Mouse (Mus musculus) thymus, adult 2 months (tissue): ENCODE data around the gene Traf2. TPM values are rescaled to one million over a fixed set of nuclear protein-coding genes. Genes with fewer than 3 reads are reported as not detected.

Experiments used
- DNase-seq: peaks from one replicate; pipeline ENCODE4 v3.0.0; 2021
- H3K27ac ChIP-seq: fragments of 200-500 bp; 2 replicates; pipeline ENCODE4 v1.5.1; 2012; ENCODE audit warnings: low read length, control low read depth; ENCODE audit not compliant: control insufficient read depth, insufficient read depth
- H3K27me3 ChIP-seq: fragments of 200-500 bp; 2 replicates; pipeline ENCODE4 v1.6.1; 2012; ENCODE audit warnings: mild to moderate bottlenecking, low read length, moderate library complexity, mixed read lengths; ENCODE audit not compliant: control insufficient read depth, insufficient read depth
- H3K36me3 ChIP-seq: fragments of 200-500 bp; 2 replicates; pipeline ENCODE4 v1.6.1; 2012; ENCODE audit warnings: mild to moderate bottlenecking, low read length, moderate library complexity; ENCODE audit not compliant: control insufficient read depth, insufficient read depth
- H3K4me1 ChIP-seq: fragments of 200-500 bp; replicated peaks from 2 replicates; pipeline ENCODE4 v1.6.1; 2012; ENCODE audit warnings: low read length; ENCODE audit not compliant: control insufficient read depth, insufficient read depth
- H3K4me3 ChIP-seq: fragments of 200-500 bp; 2 replicates; pipeline ENCODE4 v1.5.1; 2012; ENCODE audit warnings: mild to moderate bottlenecking, low read length, control low read depth, moderate library complexity; ENCODE audit not compliant: control insufficient read depth, insufficient read depth
- CTCF ChIP-seq: fragments of 200-500 bp; IDR thresholded peaks from 2 replicates; pipeline ENCODE4 v1.5.1; 2012; ENCODE audit warnings: mild to moderate bottlenecking, control low read depth, low read length, moderate library complexity, borderline replicate concordance; ENCODE audit not compliant: control insufficient read depth, poor library complexity, insufficient read depth; ENCODE audit errors: extremely low read depth
- POLR2A ChIP-seq: fragments of 200-500 bp; IDR thresholded peaks from 2 replicates; pipeline ENCODE4 v1.6.1; 2012; ENCODE audit warnings: mild to moderate bottlenecking, low read length, control low read depth, moderate library complexity; ENCODE audit not compliant: control insufficient read depth, poor library complexity, insufficient read depth; ENCODE audit errors: extremely low read depth
- WGBS: fragments of 180-500 bp; shearing (Covaris S2); methylation state at CpG from one replicate; pipeline ENCODE4 v1.1.7; 2018; 5-methylcytosine and 5-hydroxymethylcytosine counted together
- polyA plus RNA-seq: library from polyadenylated mRNA; depleted of rRNA; stranded (reverse); fragments of >200 nt; gene quantifications from 2 replicates; pipeline ENCODE4 v1.2.3, GENCODE M21; 2012

Traf2 gene
- polyA plus RNA-seq, 1 experiment, result 47.7 TPM

DNA sequence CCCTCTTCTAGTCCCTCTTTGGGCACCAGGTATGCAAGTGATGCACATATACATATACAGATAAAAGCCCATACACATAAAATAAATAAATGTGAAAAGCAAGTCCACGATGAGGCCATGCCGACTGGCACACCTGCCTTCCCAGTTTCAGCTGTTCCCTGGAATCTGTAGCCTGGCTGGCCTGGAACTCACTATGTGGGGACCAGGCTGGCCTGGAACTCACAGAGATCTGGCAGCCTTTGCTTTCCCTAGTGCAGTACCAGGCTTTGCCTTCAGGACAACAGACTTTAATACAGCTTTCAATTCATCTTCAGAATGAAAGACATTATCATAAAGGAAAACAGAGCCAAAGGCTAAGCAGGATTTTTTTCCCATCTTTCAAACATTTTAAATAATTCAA is 13.0 kb downstream of the Traf2 start:
- 90% methylated on average over 2 of the region's 2 CpGs for WGBS
- no peak for TF ChIP-seq CTCF
- no peak for TF ChIP-seq POLR2A
- H3K4me3 ChIP-seq, result no peak overlapping the region
- no peak for DNase-seq
- H3K27ac ChIP-seq, result peak overlapping the region; percentile 64
- peaks cover 76% of the 10 kb centered on the region for H3K36me3 ChIP-seq
- H3K27me3 ChIP-seq, result no peaks in the 10 kb centered on the region
- peaks cover 4% of the 10 kb centered on the region for H3K4me1 ChIP-seq

GRCm38 (mm10) chr2:25526510-25527302 is 20.0 kb downstream of the Traf2 start:
- peaks cover 87% of the 10 kb centered on the region for H3K36me3 ChIP-seq
- no peak for DNase-seq
- no peak for TF ChIP-seq CTCF
- no peak for TF ChIP-seq POLR2A
- no peak overlapping the region for H3K4me3 ChIP-seq
- H3K4me1 ChIP-seq, result no peaks in the 10 kb centered on the region
- H3K27me3 ChIP-seq, result no peaks in the 10 kb centered on the region
- no peak overlapping the region for H3K27ac ChIP-seq
- 95% methylated on average over 9 of the region's 9 CpGs for WGBS

GRCm38 (mm10) chr2:25509912-25510311 is 36.8 kb downstream of the Traf2 start:
- WGBS, result 93% methylated on average over 3 of the region's 3 CpGs
- Histone ChIP-seq H3K4me3 (no peak overlapping the region), H3K27ac (no peak overlapping the region), H3K27me3 (no peaks in the 10 kb centered on the region), H3K36me3 (no peaks in the 10 kb centered on the region), H3K4me1 (no peaks in the 10 kb centered on the region)
- DNase-seq, result no peak
- no peak for TF ChIP-seq CTCF
- TF ChIP-seq POLR2A, result no peak

GRCm38 (mm10) chr2:25506964-25507363 is 39.8 kb downstream of the Traf2 start:
- H3K27me3 ChIP-seq, result no peaks in the 10 kb centered on the region
- TF ChIP-seq POLR2A (no peak), CTCF (peak; percentile 66; the same call in 1 of the 2 replicates)
- DNase-seq, result peak; percentile 55
- no peak overlapping the region for H3K4me3 ChIP-seq
- H3K36me3 ChIP-seq, result 0 out of 2 replicates have a peak, but pooled peaks cover 3% of the 10 kb centered on the region
- 65% methylated on average over 5 of the region's 5 CpGs for WGBS
- H3K4me1 ChIP-seq, result peaks cover 3% of the 10 kb centered on the region
- H3K27ac ChIP-seq, result no peak overlapping the region

DNA sequence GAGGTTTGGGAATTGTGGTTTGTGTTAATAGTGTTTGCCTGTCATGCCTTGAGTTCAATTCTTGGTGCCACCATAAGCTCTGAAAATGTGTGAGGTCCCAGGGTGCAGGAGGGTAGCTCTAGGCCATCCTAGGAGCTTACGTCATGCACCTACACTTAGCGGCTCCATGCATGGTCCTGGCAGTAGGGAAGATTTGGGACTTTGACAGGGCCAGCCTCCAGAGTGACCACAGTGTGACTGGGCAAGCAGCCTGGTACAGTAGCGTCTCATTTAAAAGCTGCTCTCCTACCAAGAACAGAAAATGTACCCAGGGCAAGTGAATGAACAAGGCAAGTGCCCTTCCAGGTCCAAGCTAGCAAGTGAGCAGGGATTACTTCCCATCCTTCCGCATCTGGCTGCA is 40.9 kb downstream of the Traf2 start:
- DNase-seq, result no peak
- Histone ChIP-seq H3K27me3 (no peaks in the 10 kb centered on the region), H3K27ac (no peak overlapping the region), H3K4me1 (peaks cover 12% of the 10 kb centered on the region), H3K4me3 (no peak overlapping the region), H3K36me3 (0 out of 2 replicates have a peak, but pooled peaks cover 3% of the 10 kb centered on the region)
- no peak for TF ChIP-seq POLR2A
- TF ChIP-seq CTCF, result no peak
- 98% methylated on average over 4 of the region's 4 CpGs for WGBS

GRCm38 (mm10) chr2:25505000-25505399 is 41.7 kb downstream of the Traf2 start:
- 91% methylated on average over 1 of the region's 1 CpGs for WGBS
- DNase-seq, result no peak
- Histone ChIP-seq H3K4me1 (peaks cover 16% of the 10 kb centered on the region), H3K36me3 (0 out of 2 replicates have a peak, but pooled peaks cover 3% of the 10 kb centered on the region), H3K4me3 (no peak overlapping the region), H3K27me3 (no peaks in the 10 kb centered on the region), H3K27ac (no peak overlapping the region)
- TF ChIP-seq CTCF (no peak), POLR2A (no peak)
